Mouse (Mus musculus) left cerebral cortex, adult 9 months (tissue): ENCODE data around the gene Cldn19.

Experiments
- DNase-seq, 2 experiments: peaks; one replicate each; pipeline ENCODE4 v3.0.0; 2022; ENCODE audit warnings: low spot score in 2 of 2

The Cldn19 gene

GRCm38 (mm10) chr4:119300761-119301160 lies 45.5 kb downstream of the Cldn19 start:
- no peak for DNase-seq

- no peak for DNase-seq
Measured at GRCm38 (mm10) chr4:119301777-119302176, 46.6 kb downstream of the Cldn19 start.

DNA sequence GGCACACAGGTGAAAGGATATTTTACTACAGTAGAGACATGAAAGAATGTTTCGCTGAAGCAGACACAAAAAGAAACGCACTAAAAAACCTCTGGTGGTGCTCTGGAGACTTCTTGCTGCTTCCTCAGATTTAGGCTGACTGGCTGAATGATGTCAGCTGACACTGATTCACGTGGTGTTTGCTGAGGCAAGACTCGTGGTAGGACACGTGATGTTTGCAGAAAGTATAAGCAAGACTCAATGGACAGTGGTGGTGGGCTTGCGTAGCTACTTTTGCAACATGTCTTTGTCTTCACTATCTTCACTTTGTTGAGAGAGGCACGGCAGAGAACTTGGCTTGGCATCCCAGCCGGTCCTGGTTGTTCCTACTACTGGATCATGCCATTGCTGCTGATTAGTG lies 48.1 kb downstream of the Cldn19 start:
- DNase-seq: no peak

DNA sequence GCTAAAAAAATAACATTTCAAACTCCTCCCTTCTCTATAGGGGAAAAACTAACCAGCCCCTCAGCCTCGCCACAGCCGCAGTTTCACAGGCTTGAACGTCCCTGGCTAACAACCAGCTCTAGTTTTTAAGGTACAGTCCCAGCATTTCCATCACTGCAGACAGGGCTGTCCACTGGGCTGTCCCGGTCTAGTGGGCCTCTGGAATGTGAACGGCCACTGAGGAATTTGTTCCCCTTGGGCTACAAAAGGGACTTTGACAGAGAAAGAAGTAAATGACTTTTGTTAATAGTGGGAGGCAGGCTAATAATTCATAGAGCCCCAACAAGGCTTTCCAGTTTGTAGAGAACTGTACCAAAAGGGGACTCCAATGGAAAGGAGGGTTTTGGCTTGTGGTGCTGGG lies 50.2 kb downstream of the Cldn19 start:
- no peak for DNase-seq
